Mouse (Mus musculus): ENCODE data around the gene Tceal1. TPM values are rescaled to one million over a fixed set of nuclear protein-coding genes. Genes with fewer than 3 reads are reported as not detected.
"Not testable (repeated sequence)": the region's sequence is repeated elsewhere in the genome, so short reads cannot be mapped to it uniquely, and the experiment has no call there.

The Tceal1 gene
- total RNA-seq (2015; ENCODE audit: low replicate concordance) (not detected in 2 replicates), total RNA-seq (2017; ENCODE audit: low replicate concordance) (0.28 TPM in 1 of 2 replicates, not detected in the other)

DNA sequence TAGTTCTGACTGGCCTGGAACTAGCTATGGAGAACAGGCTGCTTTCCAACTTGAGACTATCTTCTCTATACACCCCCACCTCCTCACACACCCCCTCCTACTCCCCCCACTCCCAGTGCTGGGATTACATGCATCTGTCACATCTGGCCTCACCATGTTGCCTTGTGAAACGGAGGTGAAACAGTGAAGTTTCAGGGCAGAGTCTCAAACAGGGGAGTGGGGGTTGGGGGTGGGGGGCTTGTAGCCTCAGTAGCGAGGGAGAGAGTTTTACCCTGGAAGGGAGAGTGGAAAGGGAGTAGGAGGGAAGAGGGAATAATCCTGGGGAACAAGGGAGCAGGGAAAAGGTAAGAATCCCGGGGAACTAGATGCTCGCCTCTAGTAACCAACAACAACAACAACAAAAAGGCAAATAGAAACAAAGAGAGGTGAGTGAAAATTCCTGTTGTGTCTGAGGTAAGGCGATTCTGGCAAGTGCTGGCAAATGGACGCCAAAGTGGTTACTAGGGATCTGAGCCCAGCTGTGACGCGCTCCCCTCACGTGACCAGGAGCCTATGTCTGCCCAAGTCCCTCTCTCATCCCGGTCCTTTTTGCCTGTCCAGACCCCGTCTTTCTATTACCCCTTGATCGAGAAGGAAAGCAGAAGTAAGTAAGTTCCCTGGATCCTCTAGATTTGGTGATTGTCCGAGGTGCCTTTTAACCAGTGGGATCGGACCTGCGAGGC, at the start of gene Tceal1:
Gene Tceal1, plus strand, starts transcription at position 537 of the 722 bp plus-strand sequence.
- no peak for ATAC-seq (replicated peaks; ENCODE audit: low FRiP score, poor library complexity, severe bottlenecking)

DNA sequence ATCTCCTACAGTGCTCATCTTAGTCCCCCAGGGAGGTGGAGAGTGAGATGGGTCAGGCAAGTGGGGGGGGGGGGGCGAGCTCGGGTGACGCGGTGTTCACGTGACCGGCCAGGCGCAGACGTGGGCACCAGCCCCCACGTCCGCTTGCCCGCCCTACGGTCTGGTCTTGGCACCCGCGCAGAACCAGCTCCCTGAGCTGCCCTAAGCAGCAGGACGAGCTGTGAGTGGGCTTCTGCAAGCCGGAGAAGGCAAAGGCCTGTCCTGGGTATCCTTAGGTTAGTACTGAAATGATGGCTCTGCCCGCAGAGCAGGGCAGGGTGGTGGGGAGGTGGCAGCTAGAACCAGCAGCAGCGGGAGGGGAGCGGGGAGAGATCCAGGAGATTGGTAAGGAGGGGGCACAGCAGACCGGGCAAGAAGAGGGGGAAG, 41.5 kb upstream of the Tceal1 start:
- no peak for ATAC-seq (replicated peaks; ENCODE audit: low FRiP score, poor library complexity, severe bottlenecking)

DNA sequence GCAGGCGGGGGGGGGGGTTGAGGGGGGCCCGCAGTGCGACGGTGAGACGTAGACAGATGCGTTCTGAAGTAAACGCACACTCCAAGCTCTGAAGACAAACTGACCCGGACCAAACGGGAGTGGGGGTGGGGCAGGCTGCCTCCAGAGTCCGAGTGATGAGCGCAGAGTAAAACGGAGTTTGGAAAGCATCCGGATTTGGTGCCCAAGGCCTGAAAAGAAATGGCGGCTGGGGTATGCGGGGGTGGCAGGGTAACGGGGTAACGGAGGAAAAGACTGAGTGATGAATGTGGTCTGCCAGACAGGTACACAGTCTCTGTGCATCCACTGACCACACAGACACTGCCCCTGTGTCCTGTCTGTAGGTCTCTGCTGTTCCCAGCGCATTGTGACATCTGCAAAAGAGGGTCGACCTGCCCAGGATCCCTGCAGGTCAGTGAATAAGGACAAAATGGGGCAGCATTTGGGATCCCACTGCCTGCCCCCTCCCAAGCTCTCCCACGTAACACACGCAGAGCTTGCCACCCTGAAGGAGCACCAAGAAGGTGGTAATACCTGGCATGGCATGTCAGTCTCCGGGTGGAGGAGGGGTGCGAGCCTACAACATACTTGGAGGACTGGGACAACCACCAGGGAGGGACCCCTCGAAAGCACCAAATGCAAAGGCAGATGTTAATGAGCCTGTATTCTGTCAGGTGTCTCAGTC, 40.9 kb upstream of the Tceal1 start:
- ATAC-seq (replicated peaks; ENCODE audit: low FRiP score, poor library complexity, severe bottlenecking): not testable (repeated sequence)

DNA sequence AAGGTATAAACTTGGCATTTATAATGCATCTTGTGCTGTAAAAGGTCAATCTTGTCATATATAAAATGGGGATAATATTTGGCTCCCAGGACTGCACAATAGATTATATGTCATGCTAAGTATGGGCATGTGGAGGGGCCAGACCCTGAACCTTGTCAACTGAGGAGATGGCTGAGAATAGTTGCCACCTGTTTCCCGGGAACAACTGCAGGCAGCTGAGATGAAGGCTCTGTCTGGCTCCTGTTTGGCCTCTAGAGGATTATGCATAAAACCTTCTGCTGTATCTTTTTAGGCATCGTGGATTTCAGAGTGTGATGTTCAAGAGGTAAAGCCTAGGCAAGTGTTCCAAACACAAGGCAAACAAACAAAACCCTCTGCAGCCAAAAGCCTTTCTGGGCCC, 39.0 kb upstream of the Tceal1 start:
- no peak for ATAC-seq (replicated peaks; ENCODE audit: low FRiP score, poor library complexity, severe bottlenecking)

DNA sequence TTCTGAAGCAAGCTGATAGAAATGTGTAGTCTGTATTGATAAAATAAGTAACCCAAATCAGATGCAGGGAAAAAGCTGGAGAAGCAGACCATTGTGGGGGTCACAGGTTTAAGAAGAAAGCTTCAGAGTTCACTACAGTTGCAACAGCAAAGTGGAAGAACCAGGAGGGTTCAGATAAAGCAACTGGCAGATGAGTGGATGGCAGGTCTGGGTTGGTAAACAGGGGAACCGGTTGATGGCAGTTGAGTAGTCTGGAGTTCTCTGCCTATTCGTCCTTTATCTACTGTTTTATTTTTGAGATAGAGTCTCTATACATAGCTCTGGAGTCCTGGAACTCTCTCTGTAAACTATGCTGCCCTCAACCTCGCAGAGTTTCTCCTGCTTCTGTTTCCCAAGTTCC, 26.8 kb upstream of the Tceal1 start:
- ATAC-seq (replicated peaks; ENCODE audit: low FRiP score, poor library complexity, severe bottlenecking): no peak

DNA sequence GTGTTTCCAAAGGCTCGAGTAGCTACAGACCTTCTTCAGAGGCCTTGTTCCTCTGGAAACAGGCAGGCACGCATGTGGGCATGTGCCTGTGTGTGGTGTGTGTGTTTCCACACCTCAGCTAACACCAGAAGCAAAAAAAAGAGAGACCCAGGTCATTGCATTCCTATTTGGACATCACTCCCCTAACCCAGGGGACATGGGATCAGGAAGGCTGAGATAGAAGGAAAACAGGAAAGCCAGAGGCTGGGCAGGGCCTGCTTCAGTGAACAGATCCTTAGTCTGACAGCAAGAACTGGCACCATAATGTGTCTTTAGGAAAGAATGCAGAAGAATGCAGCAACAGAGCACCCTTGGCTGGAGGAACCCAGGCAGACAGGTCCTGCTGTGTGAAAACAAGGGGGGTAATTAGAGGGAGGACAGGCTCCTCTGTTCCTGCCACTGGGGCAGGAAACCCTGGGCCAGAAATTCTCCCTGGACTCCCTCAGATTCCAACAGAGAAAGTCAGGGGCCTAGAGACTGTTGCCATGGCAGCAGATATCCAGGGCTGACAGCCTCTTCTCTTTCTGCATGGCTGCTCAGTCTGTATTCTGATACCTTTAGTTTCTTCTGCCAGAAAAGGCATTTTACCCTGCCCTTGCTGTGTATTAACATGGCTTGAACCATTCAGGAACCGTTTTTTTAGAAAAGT, 16.0 kb upstream of the Tceal1 start:
- not testable (repeated sequence) for ATAC-seq (replicated peaks; ENCODE audit: low FRiP score, poor library complexity, severe bottlenecking)

DNA sequence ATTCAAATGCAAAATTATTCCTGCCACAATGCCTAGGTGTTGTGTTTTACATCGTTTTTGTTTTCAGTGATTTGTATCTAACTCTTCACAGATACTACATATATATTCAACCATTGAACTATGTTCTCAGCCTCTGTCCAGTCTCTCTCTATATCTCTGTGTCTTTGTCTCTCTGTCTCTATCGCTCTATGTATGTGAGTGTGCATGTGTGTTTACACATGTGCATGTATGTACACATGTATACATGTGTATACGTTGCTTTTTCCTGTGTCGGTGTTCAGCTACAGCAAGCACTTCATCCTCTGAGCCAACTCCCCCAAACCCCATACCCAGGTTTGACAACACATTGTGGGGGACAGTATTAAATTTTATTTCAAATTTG, 15.5 kb upstream of the Tceal1 start:
- ATAC-seq (replicated peaks; ENCODE audit: low FRiP score, poor library complexity, severe bottlenecking): no peak

GRCm38 (mm10) chrX:136693196-136693595, 14.6 kb upstream of the Tceal1 start:
- ATAC-seq (replicated peaks; ENCODE audit: low FRiP score, poor library complexity, severe bottlenecking): no peak

GRCm38 (mm10) chrX:136708168-136708681, 443 bp downstream of the Tceal1 start:
- ATAC-seq (replicated peaks; ENCODE audit: low FRiP score, poor library complexity, severe bottlenecking): no peak

DNA sequence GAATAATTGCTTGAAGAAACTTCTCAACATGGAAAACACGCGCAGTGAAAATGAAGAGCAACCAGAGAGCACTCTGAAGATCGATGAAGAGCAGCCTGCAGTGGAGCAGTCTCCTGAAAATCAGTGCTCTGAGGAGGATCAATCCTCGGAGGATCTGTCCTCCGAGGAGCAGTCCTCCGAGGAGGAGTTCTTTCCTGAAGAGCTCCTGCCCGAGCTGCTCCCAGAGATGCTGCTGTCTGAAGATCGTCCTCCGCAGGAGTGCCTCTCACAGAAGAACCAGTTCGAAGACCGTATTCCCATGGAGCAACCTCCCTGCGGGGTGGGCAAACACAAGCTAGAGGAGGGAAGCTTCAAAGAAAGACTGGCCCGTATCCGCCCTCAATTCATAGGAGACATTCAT, 1.0 kb downstream of the Tceal1 start:
- no peak for ATAC-seq (replicated peaks; ENCODE audit: low FRiP score, poor library complexity, severe bottlenecking)

- not testable (repeated sequence) for ATAC-seq (replicated peaks; ENCODE audit: low FRiP score, poor library complexity, severe bottlenecking)
Observed at GRCm38 (mm10) chrX:136714742-136715474, 7.1 kb downstream of the Tceal1 start.

GRCm38 (mm10) chrX:136732016-136732415, 24.2 kb downstream of the Tceal1 start:
- ATAC-seq (replicated peaks; ENCODE audit: low FRiP score, poor library complexity, severe bottlenecking): no peak

- no peak for ATAC-seq (replicated peaks; ENCODE audit: low FRiP score, poor library complexity, severe bottlenecking)
Observed at GRCm38 (mm10) chrX:136740087-136740790, 32.5 kb downstream of the Tceal1 start.

DNA sequence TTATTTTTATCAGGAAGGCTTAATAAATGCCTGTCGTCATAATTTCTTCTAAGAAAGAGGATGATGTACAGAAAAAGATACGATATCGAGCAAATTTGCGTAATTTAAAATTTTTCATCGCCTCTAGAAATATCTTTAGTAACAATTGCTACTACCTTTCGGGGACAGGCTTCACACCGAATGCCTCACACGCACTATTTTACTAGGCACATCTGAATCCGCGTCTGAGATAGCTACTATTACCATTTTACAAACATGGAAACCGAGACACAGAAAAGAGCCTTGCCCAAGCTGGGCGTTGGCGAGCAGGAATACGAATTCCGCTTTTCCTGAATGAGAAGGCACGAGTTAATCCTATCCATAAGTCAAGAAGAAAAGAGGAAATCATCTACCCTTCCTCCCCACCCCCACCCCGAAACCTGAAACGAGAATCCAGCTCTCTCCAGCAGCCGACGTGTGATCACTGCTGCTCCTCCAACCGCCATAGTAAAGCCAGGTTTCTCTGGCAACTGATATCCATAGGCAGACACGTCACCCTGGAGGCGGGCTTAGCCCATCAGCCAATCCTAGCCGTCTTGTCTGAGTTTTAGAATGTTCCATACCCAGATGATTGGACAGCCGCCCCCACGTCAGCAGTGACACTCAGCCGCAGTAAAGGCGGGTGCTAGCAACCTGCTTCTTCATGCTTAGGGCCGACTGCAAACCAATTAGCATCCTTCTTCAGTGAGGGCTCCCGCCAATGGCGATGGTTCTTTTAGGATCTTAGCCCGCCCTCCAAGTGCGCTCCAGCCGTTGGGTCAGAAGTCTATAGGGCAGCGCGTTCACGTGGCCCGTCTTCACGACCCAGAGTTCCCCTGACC, 33.2 kb downstream of the Tceal1 start:
- peak; percentile 98 for ATAC-seq (replicated peaks; ENCODE audit: low FRiP score, poor library complexity, severe bottlenecking)

- peak; percentile 73 for ATAC-seq (replicated peaks; ENCODE audit: low FRiP score, poor library complexity, severe bottlenecking)
Observed at GRCm38 (mm10) chrX:136741651-136742201, 33.9 kb downstream of the Tceal1 start.

DNA sequence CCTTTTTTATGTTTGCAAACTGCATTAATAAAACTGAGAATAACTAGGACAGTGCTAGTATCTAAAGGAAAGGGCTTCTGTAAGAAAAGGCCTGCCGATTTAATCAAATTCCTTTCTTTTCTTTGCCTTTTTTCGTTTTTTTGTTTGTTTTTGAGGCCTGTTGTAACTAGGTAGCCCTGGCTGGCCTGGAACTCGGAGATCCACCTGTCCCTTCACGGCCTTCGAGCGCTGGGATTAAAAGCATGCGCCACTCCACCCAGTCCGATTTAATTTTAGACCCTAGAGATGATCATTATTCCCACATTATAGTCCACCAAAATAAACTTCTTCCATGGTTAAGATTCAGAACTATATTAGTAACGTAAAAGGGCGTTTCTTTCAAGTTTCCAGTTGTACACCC, 34.5 kb downstream of the Tceal1 start:
- no peak for ATAC-seq (replicated peaks; ENCODE audit: low FRiP score, poor library complexity, severe bottlenecking)

DNA sequence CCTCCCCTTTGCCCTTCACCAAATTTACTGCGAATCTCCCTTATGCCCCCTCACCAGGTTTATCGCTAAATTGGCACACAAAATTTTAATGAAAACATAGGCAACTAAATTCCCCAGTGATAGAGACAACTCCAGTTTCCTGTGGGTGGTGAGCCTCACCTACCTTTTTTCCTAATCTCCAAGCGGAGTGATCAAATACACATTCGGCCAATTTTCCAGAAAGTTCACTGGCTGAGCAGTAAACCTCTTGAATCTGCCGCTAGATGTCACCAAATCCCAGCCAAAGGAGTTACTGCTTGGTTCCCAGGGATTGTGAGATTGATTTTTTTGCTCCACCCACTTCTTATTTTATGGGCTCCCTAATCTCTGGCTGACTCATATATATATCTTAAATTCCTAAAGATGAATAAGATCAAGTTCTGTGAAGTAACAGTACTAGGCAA, 34.9 kb downstream of the Tceal1 start:
- ATAC-seq (replicated peaks; ENCODE audit: low FRiP score, poor library complexity, severe bottlenecking): no peak

DNA sequence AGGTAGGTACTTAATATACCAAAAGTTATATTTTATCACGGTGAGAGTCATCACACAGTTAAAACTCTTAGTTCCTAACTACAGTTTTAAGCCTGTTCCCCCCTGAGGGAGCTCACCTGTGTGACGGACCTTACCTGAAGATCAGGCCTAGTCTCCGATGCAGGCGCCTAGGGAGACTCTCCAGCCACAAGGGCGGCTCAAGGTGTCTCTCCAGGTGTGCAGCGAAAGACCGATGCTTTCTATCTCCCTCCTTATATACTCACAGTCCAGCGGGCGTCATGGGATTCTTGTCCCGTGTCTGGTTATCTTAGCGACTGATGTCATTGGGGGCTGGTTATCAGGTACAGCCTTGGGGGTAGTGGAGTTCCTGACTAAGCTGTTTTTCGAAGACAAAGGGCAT, 35.7 kb downstream of the Tceal1 start, which contains the start of gene Morf4l2:
Gene Morf4l2, minus strand, starts transcription at position 232 of the 400 bp plus-strand sequence.
- ATAC-seq (replicated peaks; ENCODE audit: low FRiP score, poor library complexity, severe bottlenecking): no peak
